Mouse (Mus musculus): ENCODE measurements around the gene Anp32a.

- TF ChIP-seq MYOG (IDR thresholded peaks at IDR 0.05; ENCODE audit: control insufficient read depth, extremely low read depth, insufficient read length) (no peak), CTCF (IDR thresholded peaks at IDR 0.05; ENCODE audit: control insufficient read depth, insufficient read depth, insufficient read length) (no peak), USF1 (IDR thresholded peaks at IDR 0.05; ENCODE audit: low read depth) (no peak), MYOD1 (IDR thresholded peaks at IDR 0.05; ENCODE audit: control insufficient read depth, insufficient read length, low read depth) (no peak)
These were observed 4.0 kb downstream of the Anp32a start for GRCm38 (mm10) chr9:62345081-62345481.

Data from C2C12 (cell line).